Mouse (Mus musculus): ENCODE results near the gene Mbd4. TPM values are rescaled to one million over a fixed set of nuclear protein-coding genes. Genes with fewer than 3 reads are reported as not detected.

The Mbd4 gene
- polyA plus RNA-seq, 1 experiment from 2014 or later, result 3.5 TPM

DNA sequence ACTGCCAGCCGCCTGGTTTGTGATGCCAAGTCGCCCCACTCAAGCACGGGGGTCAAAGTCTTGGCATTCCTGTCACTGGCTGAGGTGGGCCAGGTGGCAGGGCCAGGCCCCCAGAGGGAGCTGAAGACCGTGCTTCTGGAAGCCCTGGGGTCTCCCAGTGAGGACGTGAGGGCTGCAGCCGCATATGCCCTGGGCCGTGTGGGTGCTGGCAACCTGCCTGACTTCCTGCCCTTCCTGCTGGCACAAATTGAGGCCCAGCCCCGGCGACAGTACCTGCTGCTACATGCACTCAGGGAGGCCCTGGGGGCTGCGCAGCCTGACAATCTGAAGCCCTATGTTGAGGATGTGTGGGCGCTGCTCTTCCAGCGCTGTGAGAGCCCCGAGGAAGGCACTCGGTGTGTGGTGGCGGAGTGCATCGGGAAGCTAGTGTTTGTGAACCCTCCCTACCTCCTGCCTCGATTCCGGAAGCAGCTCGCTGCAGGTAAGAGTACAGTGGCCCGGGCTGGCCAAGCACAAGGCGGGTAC lies 60.4 kb downstream of the Mbd4 start:
- Histone ChIP-seq H3K9ac (ENCODE audit: low read depth, low read length) (no peak overlapping the region), H3K27me3 (replicated peaks; ENCODE audit: control insufficient read depth, insufficient read depth, low read length) (no peaks in the 10 kb centered on the region), H3K4me2 (replicated peaks; ENCODE audit: low read depth) (no peak overlapping the region), H3K27ac (ENCODE audit: low read depth, low read length) (no peak overlapping the region), H3K4me3 (ENCODE audit: low read depth, low read length) (no peak overlapping the region), H3K4me1 (replicated peaks; ENCODE audit: control insufficient read depth, insufficient read depth, low read length) (no peaks in the 10 kb centered on the region), H3K36me3 (ENCODE audit: control insufficient read depth, insufficient read depth) (peaks cover 19% of the 10 kb centered on the region; the same call in 1 of the 2 replicates), H3K9me3 (ENCODE audit: control insufficient read depth) (no peaks in the 10 kb centered on the region)
- no peak for TF ChIP-seq CTCF (IDR thresholded peaks at IDR 0.05; ENCODE audit: low read depth)
- no peak for ATAC-seq
- WGBS, result 87% methylated on average over 21 of the region's 21 CpGs

DNA sequence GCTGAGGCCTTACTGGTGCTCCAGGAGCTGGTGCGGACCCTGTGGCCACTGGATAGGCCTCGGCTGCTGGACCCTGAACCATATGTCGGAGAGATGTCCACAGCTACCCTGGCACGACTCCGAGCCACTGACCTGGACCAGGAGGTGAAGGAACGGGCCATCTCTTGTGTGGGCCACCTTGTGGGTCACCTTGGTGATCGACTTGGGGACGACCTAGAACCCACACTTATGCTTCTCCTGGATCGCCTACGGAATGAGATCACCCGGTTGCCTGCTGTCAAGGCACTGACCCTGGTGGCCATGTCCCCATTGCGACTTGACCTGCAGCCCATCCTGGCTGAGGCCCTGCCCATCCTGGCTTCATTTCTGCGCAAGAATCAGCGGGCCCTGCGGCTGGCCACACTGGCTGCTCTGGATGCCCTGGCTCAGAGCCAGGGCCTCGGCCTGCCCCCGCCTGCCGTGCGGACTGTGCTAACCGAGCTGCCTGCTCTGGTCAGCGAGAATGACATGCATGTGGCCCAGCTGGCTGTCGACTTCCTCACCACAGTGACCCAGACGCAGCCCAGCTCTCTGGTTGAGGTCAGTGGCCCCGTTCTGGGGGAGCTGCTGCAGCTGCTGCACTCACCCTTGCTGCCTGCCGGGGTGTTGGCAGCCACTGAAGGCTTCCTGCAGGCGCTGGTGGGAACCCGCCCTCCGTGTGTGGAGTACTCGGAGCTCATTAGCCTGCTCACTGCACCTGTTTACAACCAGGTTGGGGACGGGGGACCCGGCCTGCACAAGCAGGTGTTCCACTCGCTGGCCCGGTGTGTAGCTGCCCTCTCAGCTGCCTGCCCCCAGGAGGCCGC lies 61.1 kb downstream of the Mbd4 start:
- no peak for TF ChIP-seq CTCF (IDR thresholded peaks at IDR 0.05; ENCODE audit: low read depth)
- H3K9me3 ChIP-seq (ENCODE audit: control insufficient read depth), result no peaks in the 10 kb centered on the region
- H3K9ac ChIP-seq (ENCODE audit: low read depth, low read length), result no peak overlapping the region
- peaks cover 14% of the 10 kb centered on the region; the same call in 1 of the 2 replicates for H3K36me3 ChIP-seq (ENCODE audit: control insufficient read depth, insufficient read depth)
- 82% methylated on average over 34 of the region's 34 CpGs for WGBS
- H3K4me2 ChIP-seq (replicated peaks; ENCODE audit: low read depth), result no peak overlapping the region
- H3K4me1 ChIP-seq (replicated peaks; ENCODE audit: control insufficient read depth, insufficient read depth, low read length), result no peaks in the 10 kb centered on the region
- no peaks in the 10 kb centered on the region for H3K27me3 ChIP-seq (replicated peaks; ENCODE audit: control insufficient read depth, insufficient read depth, low read length)
- H3K27ac ChIP-seq (ENCODE audit: low read depth, low read length), result no peak overlapping the region
- H3K4me3 ChIP-seq (ENCODE audit: low read depth, low read length), result no peak overlapping the region
- ATAC-seq, result peak; percentile 36; the same call in 1 of the 2 replicates

DNA sequence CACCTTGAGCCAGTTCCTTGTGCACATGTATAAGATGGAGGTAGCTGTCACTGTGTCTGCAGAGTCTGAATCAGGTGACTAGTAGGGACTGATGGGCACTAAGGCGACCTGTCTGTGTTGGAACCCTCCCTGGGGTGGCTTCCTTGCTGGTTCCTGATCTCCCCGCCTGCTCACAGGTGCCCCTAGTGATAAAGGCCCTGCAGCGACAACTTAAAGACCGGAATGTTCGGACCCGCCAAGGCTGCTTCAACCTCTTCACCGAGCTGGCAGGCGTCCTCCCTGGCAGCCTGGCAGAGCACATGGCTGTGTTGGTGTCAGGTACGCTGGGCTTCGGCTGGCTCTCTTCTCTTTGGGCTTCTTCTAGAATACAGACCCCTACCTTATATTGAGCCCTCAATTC lies 62.2 kb downstream of the Mbd4 start:
- Histone ChIP-seq H3K9ac (ENCODE audit: low read depth, low read length) (no peak overlapping the region), H3K9me3 (ENCODE audit: control insufficient read depth) (no peaks in the 10 kb centered on the region), H3K36me3 (ENCODE audit: control insufficient read depth, insufficient read depth) (peaks cover 14% of the 10 kb centered on the region; the same call in 1 of the 2 replicates), H3K4me3 (ENCODE audit: low read depth, low read length) (no peak overlapping the region), H3K27ac (ENCODE audit: low read depth, low read length) (no peak overlapping the region), H3K4me2 (replicated peaks; ENCODE audit: low read depth) (no peak overlapping the region), H3K27me3 (replicated peaks; ENCODE audit: control insufficient read depth, insufficient read depth, low read length) (no peaks in the 10 kb centered on the region), H3K4me1 (replicated peaks; ENCODE audit: control insufficient read depth, insufficient read depth, low read length) (no peaks in the 10 kb centered on the region)
- no peak for ATAC-seq
- no peak for TF ChIP-seq CTCF (IDR thresholded peaks at IDR 0.05; ENCODE audit: low read depth)
- 87% methylated on average over 10 of the region's 10 CpGs for WGBS

Other genes with a start within 250 kb of the Mbd4 start
- gene Raf1, start 176.7 kb downstream of the Mbd4 start, polyA plus RNA-seq (2015; fragmentation: Nextera tagmentation; extraction: Ambion mirVana), result 64.9 and 66.4 TPM in 2 replicates
- 0.17 and 0.43 TPM in 2 replicates for gene Tmem40, start 91.0 kb downstream of the Mbd4 start, polyA plus RNA-seq (2015; fragmentation: Nextera tagmentation; extraction: Ambion mirVana)
- gene Cand2, start 78.8 kb downstream of the Mbd4 start, polyA plus RNA-seq (2015; fragmentation: Nextera tagmentation; extraction: Ambion mirVana), result 2.2 and 2.4 TPM in 2 replicates
- 1,370 and 1,375 TPM in 2 replicates for gene Rpl32, start 44.6 kb downstream of the Mbd4 start, polyA plus RNA-seq (2015; fragmentation: Nextera tagmentation; extraction: Ambion mirVana)
- 0.05 and 0.18 TPM in 2 replicates for gene Efcab12, start 15.0 kb downstream of the Mbd4 start, polyA plus RNA-seq (2015; fragmentation: Nextera tagmentation; extraction: Ambion mirVana)
- gene Ift122, start 99 bp upstream of the Mbd4 start, polyA plus RNA-seq (2015; fragmentation: Nextera tagmentation; extraction: Ambion mirVana), result 3.0 and 3.1 TPM in 2 replicates
- 0.16 TPM in 1 of 2 replicates, not detected in the other for gene Rho, start 78.4 kb upstream of the Mbd4 start, polyA plus RNA-seq (2015; fragmentation: Nextera tagmentation; extraction: Ambion mirVana)
- gene H1foo, start 91.6 kb upstream of the Mbd4 start, polyA plus RNA-seq (2015; fragmentation: Nextera tagmentation; extraction: Ambion mirVana), result not detected in 2 replicates
- gene Plxnd1, start 141.6 kb upstream of the Mbd4 start, polyA plus RNA-seq (2015; fragmentation: Nextera tagmentation; extraction: Ambion mirVana), result 8.2 and 9.6 TPM in 2 replicates

All from intestine, postnatal 0 days (tissue).